Mouse (Mus musculus): ENCODE measurements around the gene Lrrc20.

The Lrrc20 gene

GRCm38 (mm10) chr10:61516866-61517265, 41.3 kb downstream of the Lrrc20 start:
- peak; percentile 39 for DNase-seq (ENCODE audit: low spot score)

- no peak for DNase-seq (ENCODE audit: low spot score)
These were observed 41.9 kb downstream of the Lrrc20 start for GRCm38 (mm10) chr10:61517296-61518071.

GRCm38 (mm10) chr10:61518320-61518719, 42.7 kb downstream of the Lrrc20 start:
- DNase-seq (ENCODE audit: low spot score) = no peak

- DNase-seq (ENCODE audit: low spot score) = no peak
These were observed 43.9 kb downstream of the Lrrc20 start for GRCm38 (mm10) chr10:61519491-61519890.

- no peak for DNase-seq (ENCODE audit: low spot score)
These were observed 45.1 kb downstream of the Lrrc20 start for GRCm38 (mm10) chr10:61520714-61521113.

- no peak for DNase-seq (ENCODE audit: low spot score)
These were observed 55.3 kb downstream of the Lrrc20 start for GRCm38 (mm10) chr10:61530936-61531335.

GRCm38 (mm10) chr10:61533285-61533684, 57.7 kb downstream of the Lrrc20 start:
- DNase-seq (ENCODE audit: low spot score) = no peak

- DNase-seq (ENCODE audit: low spot score) = peak; percentile 54
These were observed 58.9 kb downstream of the Lrrc20 start for GRCm38 (mm10) chr10:61534371-61535101.

- DNase-seq (ENCODE audit: low spot score) = no peak
These were observed 59.8 kb downstream of the Lrrc20 start for GRCm38 (mm10) chr10:61535441-61535840.

GRCm38 (mm10) chr10:61536130-61537035, 60.8 kb downstream of the Lrrc20 start:
- no peak for DNase-seq (ENCODE audit: low spot score)

- DNase-seq (ENCODE audit: low spot score) = no peak
These were observed 61.4 kb downstream of the Lrrc20 start for GRCm38 (mm10) chr10:61537036-61537380.

GRCm38 (mm10) chr10:61538446-61538845, 62.8 kb downstream of the Lrrc20 start:
- no peak for DNase-seq (ENCODE audit: low spot score)

- DNase-seq (ENCODE audit: low spot score) = peak; percentile 69
These were observed 68.7 kb downstream of the Lrrc20 start for GRCm38 (mm10) chr10:61544127-61544862.

- no peak for DNase-seq (ENCODE audit: low spot score)
These were observed 69.3 kb downstream of the Lrrc20 start for GRCm38 (mm10) chr10:61544863-61545240.

- DNase-seq (ENCODE audit: low spot score) = no peak
These were observed 74.5 kb downstream of the Lrrc20 start for GRCm38 (mm10) chr10:61550106-61550505.

GRCm38 (mm10) chr10:61555155-61555554, 79.6 kb downstream of the Lrrc20 start:
- no peak for DNase-seq (ENCODE audit: low spot score)

GRCm38 (mm10) chr10:61558631-61559030, 83.0 kb downstream of the Lrrc20 start:
- no peak for DNase-seq (ENCODE audit: low spot score)

- DNase-seq (ENCODE audit: low spot score) = no peak
These were observed 83.9 kb downstream of the Lrrc20 start for GRCm38 (mm10) chr10:61559544-61559943.

GRCm38 (mm10) chr10:61563550-61563949, 87.9 kb downstream of the Lrrc20 start:
- DNase-seq (ENCODE audit: low spot score) = no peak

- no peak for DNase-seq (ENCODE audit: low spot score)
These were observed 88.8 kb downstream of the Lrrc20 start for GRCm38 (mm10) chr10:61564408-61564807.

- DNase-seq (ENCODE audit: low spot score) = no peak
These were observed 94.6 kb downstream of the Lrrc20 start for GRCm38 (mm10) chr10:61570181-61570580.

- no peak for DNase-seq (ENCODE audit: low spot score)
These were observed 96.5 kb downstream of the Lrrc20 start for GRCm38 (mm10) chr10:61572126-61572525.

Measured in c-Kit-positive CD71-positive TER-119-positive erythroid progenitor cells, embryonic 14.5 days (primary cell).